Mouse (Mus musculus): ENCODE measurements around the gene Mprip. TPM values are rescaled to one million over a fixed set of nuclear protein-coding genes. Genes with fewer than 3 reads are reported as not detected.
"Not testable (repeated sequence)": the region's sequence is repeated elsewhere in the genome, so short reads cannot be mapped to it uniquely, and the experiment has no call there.

Gene Mprip
- polyA plus RNA-seq (2017; shearing (Covaris generic)): 10 to 100 TPM; 16.4 to 27.3 (median 22.0) TPM

DNA sequence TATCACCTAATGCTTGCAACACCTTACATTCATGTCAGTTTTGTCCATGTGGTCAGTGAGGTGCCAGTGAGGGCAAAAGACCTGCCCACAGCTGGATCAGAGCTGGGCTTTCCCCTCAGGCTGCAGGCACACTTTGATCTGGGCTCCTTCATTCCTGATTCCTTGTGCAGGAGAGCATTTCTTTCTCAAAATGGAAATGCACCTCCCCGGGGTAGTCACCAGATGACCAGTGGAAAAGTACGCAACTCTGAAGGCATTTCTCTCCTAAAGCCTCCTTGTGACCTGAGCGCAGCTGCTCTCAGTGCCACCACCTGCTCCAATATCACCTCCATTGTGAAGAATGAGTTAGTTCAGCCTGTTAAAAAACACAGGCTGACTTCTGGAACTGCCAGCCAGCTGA is at the start of gene Mprip:
TSS of gene Mprip (plus strand) at position 301 of the 400 bp plus-strand sequence.
- ATAC-seq: no peak

DNA sequence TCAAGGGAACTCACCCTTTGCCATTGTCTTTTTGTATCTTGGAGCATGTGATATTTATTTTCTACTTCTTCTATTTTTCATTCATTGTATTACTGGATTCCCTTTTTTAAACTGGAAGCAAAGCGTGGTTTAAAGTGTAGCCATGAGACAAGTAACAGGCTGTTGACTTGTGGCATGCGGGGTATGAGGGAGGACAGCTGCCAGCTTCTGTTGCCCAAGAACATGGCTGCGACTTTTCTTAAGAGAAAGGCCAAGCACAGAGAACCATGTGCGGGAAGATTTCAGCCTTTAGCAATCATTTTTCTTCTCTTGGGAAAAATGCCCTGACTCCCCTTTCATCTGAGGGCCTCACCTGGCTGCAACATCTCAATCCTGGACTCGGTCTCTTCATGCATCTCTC is 49.5 kb upstream of the Mprip start:
- no peak for ATAC-seq

- no peak for ATAC-seq
Measured at GRCm38 (mm10) chr11:59614120-59614519, 47.0 kb upstream of the Mprip start.

DNA sequence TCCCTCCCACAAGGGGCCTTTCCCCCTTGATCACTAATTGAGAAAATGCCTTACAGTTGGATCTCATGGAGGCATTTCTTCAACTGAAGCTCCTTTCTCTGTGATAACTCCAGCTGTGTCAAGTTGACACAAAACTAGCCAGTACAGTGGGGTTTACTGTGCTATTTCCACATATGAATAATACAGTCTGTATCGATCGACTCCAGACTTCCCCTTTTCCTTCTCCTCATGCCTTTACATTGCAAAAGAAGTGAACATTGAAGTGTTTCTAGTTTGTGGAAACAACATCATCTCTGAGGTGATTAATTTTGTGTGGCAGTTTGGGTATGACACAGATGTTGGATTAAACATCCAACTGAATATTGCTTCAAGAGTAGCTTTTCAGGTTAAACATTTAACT is 44.1 kb upstream of the Mprip start:
- not testable (repeated sequence) for ATAC-seq

DNA sequence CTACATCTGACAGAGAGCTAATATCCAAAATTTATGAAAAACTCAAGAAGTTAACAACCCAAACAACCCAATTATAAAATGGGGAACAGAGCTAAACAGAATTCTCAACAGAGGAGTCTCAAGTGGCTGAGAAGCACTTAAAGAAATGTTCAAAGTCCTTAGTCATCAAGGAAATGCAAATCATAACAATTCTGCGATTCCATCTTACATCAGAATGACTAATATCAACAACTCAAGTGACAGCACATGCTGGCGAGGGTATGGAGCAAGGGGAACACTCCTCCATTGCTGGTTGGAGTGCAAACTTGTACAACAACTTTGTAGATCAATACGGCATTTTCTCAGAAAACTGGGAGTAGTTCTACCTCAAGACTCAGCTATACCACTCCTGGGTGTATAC is 38.9 kb upstream of the Mprip start:
- ATAC-seq: no peak

DNA sequence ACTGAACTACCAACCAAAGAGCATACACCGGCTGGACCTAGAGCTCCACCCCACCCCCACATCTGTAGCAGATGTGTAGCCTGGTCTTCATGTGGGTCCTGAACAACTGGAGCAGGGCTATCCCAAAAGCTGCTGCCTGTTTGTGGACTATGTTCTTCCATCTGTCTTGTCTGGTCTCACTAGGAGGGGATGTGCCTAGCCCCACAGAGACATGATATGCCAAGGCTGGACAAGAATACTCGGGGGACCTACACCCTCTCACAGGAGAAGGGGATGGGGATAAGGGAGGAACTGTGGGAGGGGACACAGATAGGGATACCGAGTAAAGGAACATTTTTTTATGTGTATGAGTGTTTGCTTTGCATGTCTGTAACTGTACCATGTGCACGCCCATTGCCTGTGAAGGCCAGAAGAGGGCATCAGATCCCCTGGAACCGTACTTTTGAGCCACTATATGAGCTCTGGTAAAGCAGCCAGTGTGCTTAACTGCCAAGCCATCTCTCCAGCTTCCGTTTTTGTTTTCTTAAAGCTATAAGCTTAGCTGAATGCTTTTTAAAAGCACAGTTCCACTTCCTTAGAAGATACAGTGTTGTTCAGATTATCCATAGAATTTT is 37.0 kb upstream of the Mprip start:
- ATAC-seq: peak; percentile 64

DNA sequence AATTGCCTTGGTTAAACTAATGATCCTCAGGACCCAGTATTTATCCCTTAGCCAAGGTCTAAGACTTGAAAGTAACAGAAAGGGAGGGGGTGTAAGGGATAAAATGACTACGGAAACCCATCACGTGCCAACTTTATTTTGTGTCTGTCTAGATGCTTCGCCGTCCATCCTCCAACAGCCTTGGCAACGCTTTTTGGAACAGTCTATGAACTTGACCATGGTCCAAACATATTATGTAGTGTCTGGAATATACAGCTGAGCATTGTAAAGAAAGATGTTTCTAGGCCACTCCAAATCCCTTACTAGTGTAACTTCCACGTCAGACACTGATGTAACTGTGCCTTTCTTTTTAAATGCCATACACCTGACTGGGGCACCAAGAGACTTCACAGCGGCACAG is 34.9 kb upstream of the Mprip start:
- ATAC-seq: no peak

DNA sequence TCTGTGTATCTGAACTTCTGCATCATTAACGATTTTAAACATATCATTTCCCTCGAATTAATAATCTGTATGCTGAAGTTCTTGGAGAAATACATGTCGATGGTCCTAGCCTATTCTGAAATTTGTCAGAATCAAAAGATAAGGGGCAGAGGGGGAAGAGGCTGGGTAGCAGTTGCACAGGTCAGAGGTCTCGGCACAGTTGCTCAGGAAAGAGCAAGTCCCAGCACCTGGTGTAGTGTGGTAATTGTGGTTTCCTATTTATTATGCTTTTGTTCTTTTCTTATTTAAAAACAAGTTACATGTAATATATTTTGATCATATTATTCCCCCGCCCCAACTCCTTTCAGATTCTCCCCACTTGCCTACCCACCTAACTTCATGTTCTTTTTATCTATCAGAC is 32.9 kb upstream of the Mprip start:
- ATAC-seq: peak; percentile 35

- no peak for ATAC-seq
Measured at GRCm38 (mm10) chr11:59629871-59630270, 31.2 kb upstream of the Mprip start.

DNA sequence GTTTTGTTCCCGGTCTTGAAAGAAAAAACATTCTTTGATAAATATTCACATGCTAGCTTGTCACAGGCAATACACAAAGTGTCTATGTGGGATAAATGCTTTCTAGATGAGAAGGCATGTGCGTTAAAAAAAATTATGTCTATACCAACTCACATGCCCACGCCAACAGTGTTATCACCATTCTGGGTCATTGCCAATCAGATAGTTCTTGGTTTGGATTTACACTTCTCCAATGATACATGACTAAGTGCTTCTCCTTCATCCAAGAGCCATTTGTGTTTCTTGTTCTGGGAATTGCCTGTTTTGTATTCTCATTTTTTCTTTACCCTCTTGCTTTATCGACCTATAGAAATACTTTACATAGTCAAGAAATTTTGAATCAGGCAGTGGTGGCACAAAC is 29.1 kb upstream of the Mprip start:
- no peak for ATAC-seq

- ATAC-seq: peak; percentile 46
Measured at GRCm38 (mm10) chr11:59633037-59633436, 28.1 kb upstream of the Mprip start.

GRCm38 (mm10) chr11:59634001-59634660 is 27.0 kb upstream of the Mprip start:
- no peak for ATAC-seq

DNA sequence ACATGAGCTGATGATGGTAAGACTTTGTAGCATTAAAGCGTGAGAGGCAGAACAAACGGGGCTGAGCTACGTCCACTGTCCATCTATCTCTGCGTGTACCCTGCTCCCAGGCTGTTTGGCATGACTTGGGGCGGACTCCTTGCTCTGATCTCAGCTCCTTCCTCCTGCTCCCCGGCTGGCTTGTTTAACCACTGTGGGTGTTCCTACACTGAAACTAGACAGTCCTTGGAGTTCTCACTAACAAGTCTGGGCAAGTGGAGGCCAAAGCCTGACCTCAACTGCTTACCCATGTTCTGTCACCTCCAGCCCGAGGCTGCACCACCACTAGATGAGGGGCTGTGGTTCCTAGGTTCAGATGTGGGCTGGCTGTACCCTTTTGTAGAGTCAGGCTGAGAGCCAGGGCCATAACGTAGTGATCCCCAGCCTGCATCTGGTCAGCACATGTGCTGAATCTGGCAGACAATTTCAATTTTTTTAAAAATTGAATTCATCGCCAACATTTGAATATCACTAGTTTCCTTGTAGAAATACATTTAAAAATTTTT is 25.8 kb upstream of the Mprip start:
- no peak for ATAC-seq

DNA sequence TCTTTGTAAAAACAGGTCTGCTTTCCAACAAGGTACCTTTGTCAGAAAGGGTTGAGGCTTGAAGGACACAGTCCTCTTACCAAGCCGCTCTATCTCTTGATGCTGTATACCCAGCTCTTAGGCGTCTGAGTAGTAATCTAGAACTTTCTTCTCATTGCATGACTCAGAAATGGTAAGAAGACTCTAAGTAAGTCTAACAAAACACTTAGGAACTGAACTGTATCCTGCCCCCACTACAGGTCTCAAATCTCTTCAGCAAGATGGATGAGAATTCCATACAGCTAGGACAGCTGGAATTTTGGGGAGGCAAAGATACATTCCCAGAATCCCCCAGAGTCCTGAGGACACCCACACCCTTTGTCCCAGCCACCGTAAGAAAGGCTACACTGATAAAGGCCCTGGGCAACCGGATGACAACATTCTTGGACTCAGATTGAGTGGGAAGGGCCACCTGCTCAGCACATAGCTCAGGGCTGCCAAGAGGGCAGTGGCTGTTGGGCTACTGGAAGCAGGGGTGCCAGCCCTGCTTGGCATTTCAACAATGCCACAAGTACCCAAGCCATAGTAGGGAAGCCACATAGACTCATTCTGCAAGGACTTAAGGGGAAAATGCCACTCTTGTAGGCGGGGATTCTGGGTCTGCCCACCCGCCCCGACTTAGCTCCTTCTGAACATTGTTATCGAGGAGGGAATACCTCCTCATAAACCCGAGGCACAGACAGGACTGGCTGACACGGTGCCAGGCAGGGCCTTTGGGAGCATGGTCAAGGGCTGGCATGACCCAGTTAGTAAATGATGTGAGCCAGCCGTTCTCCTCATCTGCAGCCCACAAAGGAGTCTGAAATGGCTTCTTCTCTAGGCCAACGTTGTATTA is 25.0 kb upstream of the Mprip start:
- ATAC-seq: no peak

DNA sequence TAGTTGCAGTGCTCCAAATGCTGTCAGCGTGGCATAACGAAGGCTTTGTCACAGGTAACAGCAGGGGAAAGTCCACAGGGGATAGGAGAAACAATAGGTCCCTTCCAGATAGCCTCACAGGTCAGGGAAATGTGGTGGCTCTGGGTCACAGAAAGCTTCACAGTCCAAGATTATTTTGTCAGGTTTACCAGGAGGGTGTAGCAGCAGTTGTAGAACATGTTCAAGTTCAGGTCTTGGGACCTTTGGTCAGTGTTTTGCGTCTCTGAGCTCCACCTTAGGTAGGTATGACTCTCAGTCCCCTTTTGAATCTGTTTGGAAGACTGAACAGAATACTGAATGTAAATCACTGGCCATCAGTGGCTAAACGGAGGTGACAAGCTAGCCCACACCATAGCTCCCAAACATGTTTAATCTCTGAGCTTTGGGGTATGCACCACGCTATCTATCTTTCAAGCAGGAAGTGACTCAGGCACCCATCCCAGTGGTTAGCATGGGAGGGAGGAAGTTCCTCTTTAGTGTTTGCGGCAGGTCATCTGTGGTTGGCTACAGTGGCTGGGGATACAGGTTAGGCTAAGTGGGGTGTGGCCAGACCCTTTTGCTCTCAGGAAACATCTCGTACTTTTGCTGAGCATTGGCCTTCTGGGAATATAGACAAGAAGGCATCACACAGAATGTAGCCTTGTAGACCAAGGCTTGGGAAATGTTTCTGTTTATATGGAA is 24.2 kb upstream of the Mprip start:
- peak; percentile 21 for ATAC-seq

DNA sequence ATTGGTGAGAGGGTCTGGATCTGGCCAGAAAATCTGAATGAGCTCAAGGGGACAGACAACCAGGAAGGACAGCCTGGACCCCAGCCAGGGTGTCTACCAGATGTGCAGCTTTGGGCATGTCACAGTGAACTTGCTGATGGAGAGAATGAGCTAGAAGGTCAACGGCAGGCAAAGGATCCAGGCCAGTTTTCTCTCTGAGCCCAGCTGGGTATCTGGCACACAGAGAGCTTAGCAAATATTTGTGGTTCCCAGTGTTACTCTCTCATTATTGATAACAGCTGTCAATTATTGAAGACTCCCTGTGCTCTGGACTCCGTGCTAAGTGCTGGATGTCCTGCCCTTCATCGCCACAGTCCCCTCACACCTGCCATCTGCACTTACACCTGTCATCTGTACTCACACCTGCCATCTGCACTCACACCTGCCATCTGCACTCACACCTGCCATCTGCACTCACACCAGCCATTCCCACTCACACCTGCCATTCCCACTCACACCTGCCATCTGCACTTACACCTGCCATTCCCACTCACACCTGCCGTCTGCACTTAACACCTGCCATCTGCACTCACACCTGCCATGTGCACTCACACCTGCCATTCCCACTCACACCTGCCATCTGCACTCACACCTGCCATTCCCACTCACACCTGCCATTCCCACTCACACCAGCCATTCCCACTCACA is 21.0 kb upstream of the Mprip start:
- no peak for ATAC-seq

DNA sequence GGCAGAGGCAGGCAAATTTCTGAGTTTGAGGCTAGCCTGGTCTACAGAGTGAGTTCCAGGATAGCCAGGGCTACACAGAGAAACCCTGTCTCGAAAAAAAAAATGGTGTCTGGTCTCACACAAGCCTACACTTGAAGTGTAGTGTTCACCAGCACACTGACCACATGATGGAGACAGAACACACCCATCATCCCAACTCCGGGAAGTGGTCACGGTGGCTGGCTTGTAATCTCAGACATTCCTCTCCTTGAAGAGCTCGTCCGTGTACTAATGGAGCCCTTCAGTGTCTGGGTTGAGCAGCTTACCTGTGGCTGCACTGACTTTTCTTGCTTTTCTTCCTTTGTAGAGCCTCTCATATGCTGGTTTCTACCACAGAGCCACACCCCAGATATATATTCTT is 19.9 kb upstream of the Mprip start:
- ATAC-seq: no peak

DNA sequence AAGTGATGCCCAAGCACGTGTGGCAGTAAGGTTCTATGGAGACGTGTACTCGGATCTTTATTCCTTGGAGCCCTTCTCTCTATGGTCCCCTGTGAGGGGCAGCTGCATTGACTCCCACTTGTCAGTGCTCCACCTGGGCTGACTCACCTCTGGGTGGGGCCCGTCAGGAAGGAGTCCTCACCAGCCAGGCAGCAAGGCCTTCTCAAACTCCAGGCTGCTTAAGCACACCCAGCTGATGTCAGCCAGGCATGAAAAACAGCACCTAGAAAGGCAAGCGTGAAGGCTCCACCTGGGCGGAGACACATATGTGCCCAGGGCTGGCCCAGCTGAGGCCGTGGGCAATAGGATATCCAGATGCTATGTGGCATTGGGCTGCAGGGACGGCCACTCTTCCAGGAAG is 18.7 kb upstream of the Mprip start:
- no peak for ATAC-seq

DNA sequence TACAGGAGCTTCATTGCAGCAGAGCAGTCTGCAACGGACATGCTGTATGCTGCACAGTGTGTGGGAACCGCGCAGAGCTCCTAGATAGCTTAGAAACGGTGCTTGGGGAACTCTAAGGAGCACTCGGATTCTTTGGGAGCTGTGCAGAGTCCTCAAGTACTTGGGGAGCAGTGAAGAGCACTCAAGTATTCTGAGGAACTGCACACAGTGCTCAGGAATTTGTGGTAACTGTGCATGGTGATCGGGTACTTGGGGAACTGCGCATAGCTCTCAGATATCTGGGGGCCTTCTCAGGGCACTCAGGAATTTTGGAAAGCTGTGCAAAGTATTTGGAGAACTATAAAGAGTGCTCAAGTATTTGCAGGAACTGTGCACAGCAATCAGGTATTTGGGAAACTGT is 16.1 kb upstream of the Mprip start:
- no peak for ATAC-seq

DNA sequence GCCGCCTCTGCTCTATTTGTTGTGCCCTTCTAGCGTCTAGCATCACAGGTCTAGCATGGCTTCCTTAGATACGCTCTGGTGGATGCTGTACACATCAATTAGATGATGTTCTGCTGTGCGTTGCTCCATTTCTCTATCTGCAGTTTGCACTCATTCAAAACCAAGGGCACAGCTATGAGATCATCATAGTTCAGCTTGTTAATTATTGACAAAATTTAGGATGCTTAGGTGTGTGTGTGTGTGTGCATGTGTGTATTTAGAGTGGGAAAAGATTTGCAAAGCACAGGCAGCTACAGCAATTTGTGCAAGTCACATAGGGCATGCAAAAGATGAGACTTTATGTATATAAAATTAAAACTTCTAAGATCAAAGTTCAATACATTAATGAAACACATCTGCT is 12.0 kb upstream of the Mprip start:
- no peak for ATAC-seq

- peak; percentile 67 for ATAC-seq
Measured at GRCm38 (mm10) chr11:59653003-59653402, 8.1 kb upstream of the Mprip start.

DNA sequence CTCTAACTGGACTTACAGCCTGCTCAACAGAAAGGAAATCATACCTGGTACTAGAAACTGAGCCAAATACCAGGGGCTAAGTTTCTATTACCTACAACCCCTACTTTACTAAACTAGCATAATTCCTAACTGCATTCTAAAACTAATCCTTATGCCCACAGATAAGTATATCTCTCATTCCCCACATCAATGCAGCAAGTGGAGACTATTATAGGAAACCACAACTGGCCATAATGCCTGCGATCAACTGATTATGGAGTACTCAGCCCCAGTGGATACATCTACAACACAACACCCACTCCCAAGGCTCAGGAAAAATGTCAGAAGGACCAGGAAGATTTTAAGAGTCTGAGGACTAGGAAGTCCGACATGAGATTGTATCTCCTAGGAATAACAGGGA is 7.6 kb upstream of the Mprip start:
- no peak for ATAC-seq
